Mouse (Mus musculus) forebrain, embryonic 11.5 days (tissue): ENCODE data around the gene Sema6d. TPM values are rescaled to one million over a fixed set of nuclear protein-coding genes. Genes with fewer than 3 reads are reported as not detected.
A peak's percentile ranks its signal among the peaks of the same experiment; 100 is the strongest.

Experiments used
- ATAC-seq: fragments of 200-750 bp; cut with Nextera tagmentation; replicated peaks from 2 replicates; pipeline ENCODE4 v1.8.0; 2017; ENCODE audit warnings: moderate TSS enrichment; ENCODE audit not compliant: low FRiP score
- DNase-seq: peaks from one replicate; pipeline ENCODE4 v3.0.0-alpha.2; 2017; ENCODE audit warnings: low spot score
- H3K27ac ChIP-seq: fragments of 300-500 bp; sonication (generic); 2 replicates; pipeline ENCODE4 v1.5.1; 2014; ENCODE audit warnings: low read depth, low read length
- H3K27me3 ChIP-seq: fragments of 300-500 bp; sonication (generic); 2 replicates; pipeline ENCODE4 v1.6.1; 2014; ENCODE audit warnings: mild to moderate bottlenecking, low read length, mixed read lengths; ENCODE audit not compliant: control insufficient read depth, insufficient read depth
- H3K36me3 ChIP-seq: fragments of 300-500 bp; sonication (generic); 2 replicates; pipeline ENCODE4 v1.6.1; 2014; ENCODE audit warnings: mild to moderate bottlenecking, low read length, moderate library complexity, mixed read lengths; ENCODE audit not compliant: control insufficient read depth, insufficient read depth
- H3K4me1 ChIP-seq: fragments of 300-500 bp; sonication (generic); replicated peaks from 2 replicates; pipeline ENCODE4 v1.6.1; 2014; ENCODE audit warnings: low read length, mixed read lengths; ENCODE audit not compliant: control insufficient read depth, insufficient read depth
- H3K4me2 ChIP-seq: fragments of 300-500 bp; sonication (generic); 2 replicates; pipeline ENCODE4 v1.6.1; 2014; ENCODE audit warnings: low read depth, mild to moderate bottlenecking, low read length, moderate library complexity, mixed read lengths; ENCODE audit not compliant: severe bottlenecking
- H3K4me3 ChIP-seq: fragments of 300-500 bp; sonication (generic); 2 replicates; pipeline ENCODE4 v1.5.1; 2014; ENCODE audit warnings: low read depth, low read length
- H3K9ac ChIP-seq: fragments of 300-500 bp; sonication (generic); 2 replicates; pipeline ENCODE4 v1.6.1; 2014; ENCODE audit warnings: low read length
- H3K9me3 ChIP-seq: fragments of 300-500 bp; sonication (generic); 2 replicates; pipeline ENCODE4 v1.6.1; 2016; ENCODE audit warnings: low read length, mixed read lengths; ENCODE audit not compliant: control insufficient read depth
- WGBS: fragments of 180-500 bp; shearing (Covaris S2); extraction: QIAGEN DNeasy Blood & Tissue Kit; methylation state at CpG from one replicate; pipeline ENCODE4 v1.1.7; 2014; 5-methylcytosine and 5-hydroxymethylcytosine counted together
- polyA plus RNA-seq: library from polyadenylated mRNA; unstranded; fragments of >200 nt; fragmentation: Nextera tagmentation; extraction: Ambion mirVana; gene quantifications from 2 replicates; pipeline ENCODE4 v1.2.1, GENCODE M21; 2014

Sema6d gene
- polyA plus RNA-seq, 1 experiment from 2014 or later, result 9.8 TPM

GRCm38 (mm10) chr2:124653161-124653560 is 563.4 kb downstream of the Sema6d start:
- ATAC-seq, result no peak
- no peaks in the 10 kb centered on the region for H3K9me3 ChIP-seq
- H3K4me1 ChIP-seq, result no peaks in the 10 kb centered on the region
- no peak overlapping the region for H3K4me3 ChIP-seq
- no peaks in the 10 kb centered on the region for H3K36me3 ChIP-seq
- WGBS, result 94% methylated on average over 7 of the region's 7 CpGs
- H3K9ac ChIP-seq, result no peak overlapping the region
- no peak overlapping the region for H3K4me2 ChIP-seq
- H3K27me3 ChIP-seq, result no peaks in the 10 kb centered on the region
- DNase-seq, result no peak
- H3K27ac ChIP-seq, result no peak overlapping the region

- no peak for ATAC-seq
These were observed 567.6 kb downstream of the Sema6d start for GRCm38 (mm10) chr2:124657358-124657757.

GRCm38 (mm10) chr2:124658374-124658773 is 568.6 kb downstream of the Sema6d start:
- Histone ChIP-seq H3K9me3 (no peaks in the 10 kb centered on the region), H3K9ac (no peak overlapping the region), H3K4me2 (no peak overlapping the region), H3K27ac (no peak overlapping the region), H3K27me3 (no peaks in the 10 kb centered on the region), H3K4me3 (no peak overlapping the region), H3K36me3 (no peaks in the 10 kb centered on the region), H3K4me1 (0 out of 2 replicates have a peak, but pooled peaks cover 3% of the 10 kb centered on the region)
- ATAC-seq (0 out of 2 replicates have a peak, but pooled peaks have one; percentile 27), DNase-seq (no peak)
- 93% methylated on average over 14 of the region's 14 CpGs for WGBS

More at GRCm38 (mm10) chr2:124657358-124657757, 567.6 kb downstream of the Sema6d start:
- DNase-seq, result no peak
- Histone ChIP-seq H3K27ac (no peak overlapping the region), H3K36me3 (no peaks in the 10 kb centered on the region), H3K27me3 (no peaks in the 10 kb centered on the region), H3K4me2 (no peak overlapping the region), H3K9me3 (no peaks in the 10 kb centered on the region), H3K4me1 (0 out of 2 replicates have a peak, but pooled peaks cover 3% of the 10 kb centered on the region), H3K9ac (no peak overlapping the region), H3K4me3 (no peak overlapping the region)
- WGBS, result 82% methylated on average over 11 of the region's 11 CpGs

GRCm38 (mm10) chr2:124659601-124660000 is 569.8 kb downstream of the Sema6d start:
- Histone ChIP-seq H3K9ac (no peak overlapping the region), H3K4me3 (no peak overlapping the region), H3K27me3 (no peaks in the 10 kb centered on the region), H3K4me1 (0 out of 2 replicates have a peak, but pooled peaks cover 3% of the 10 kb centered on the region), H3K4me2 (no peak overlapping the region), H3K9me3 (no peaks in the 10 kb centered on the region), H3K27ac (no peak overlapping the region), H3K36me3 (no peaks in the 10 kb centered on the region)
- ATAC-seq (no peak; the same call in 1 of the 2 replicates), DNase-seq (no peak)
- 94% methylated on average over 13 of the region's 13 CpGs for WGBS

GRCm38 (mm10) chr2:124660686-124661085 is 570.9 kb downstream of the Sema6d start:
- Histone ChIP-seq H3K27me3 (no peaks in the 10 kb centered on the region), H3K9ac (no peak overlapping the region), H3K4me3 (no peak overlapping the region), H3K4me1 (0 out of 2 replicates have a peak, but pooled peaks cover 3% of the 10 kb centered on the region), H3K4me2 (no peak overlapping the region), H3K36me3 (no peaks in the 10 kb centered on the region), H3K9me3 (no peaks in the 10 kb centered on the region), H3K27ac (no peak overlapping the region)
- WGBS, result 91% methylated on average over 5 of the region's 5 CpGs
- ATAC-seq (no peak), DNase-seq (no peak)

- 0 out of 2 replicates have a peak, but pooled peaks cover 3% of the 10 kb centered on the region for H3K4me1 ChIP-seq
- DNase-seq (no peak), ATAC-seq (no peak)
- no peak overlapping the region for H3K27ac ChIP-seq
- no peaks in the 10 kb centered on the region for H3K9me3 ChIP-seq
- H3K27me3 ChIP-seq, result no peaks in the 10 kb centered on the region
- 97% methylated on average over 9 of the region's 9 CpGs for WGBS
- no peak overlapping the region for H3K4me2 ChIP-seq
- no peaks in the 10 kb centered on the region for H3K36me3 ChIP-seq
- H3K9ac ChIP-seq, result no peak overlapping the region
- H3K4me3 ChIP-seq, result no peak overlapping the region
These were observed 571.5 kb downstream of the Sema6d start for GRCm38 (mm10) chr2:124661316-124661715.

GRCm38 (mm10) chr2:124662257-124662656 is 572.5 kb downstream of the Sema6d start:
- Histone ChIP-seq H3K9me3 (no peaks in the 10 kb centered on the region), H3K27ac (no peak overlapping the region), H3K4me1 (0 out of 2 replicates have a peak, but pooled peaks cover 3% of the 10 kb centered on the region), H3K4me3 (no peak overlapping the region), H3K27me3 (no peaks in the 10 kb centered on the region), H3K9ac (no peak overlapping the region), H3K4me2 (no peak overlapping the region), H3K36me3 (no peaks in the 10 kb centered on the region)
- 55% methylated on average over 5 of the region's 5 CpGs for WGBS
- DNase-seq, result no peak
- ATAC-seq, result no peak

GRCm38 (mm10) chr2:124664191-124664590 is 574.4 kb downstream of the Sema6d start:
- Histone ChIP-seq H3K4me2 (no peak overlapping the region), H3K27me3 (no peaks in the 10 kb centered on the region), H3K4me3 (no peak overlapping the region), H3K36me3 (no peaks in the 10 kb centered on the region), H3K27ac (no peak overlapping the region), H3K4me1 (no peaks in the 10 kb centered on the region), H3K9ac (no peak overlapping the region), H3K9me3 (no peaks in the 10 kb centered on the region)
- DNase-seq, result no peak
- no peak for ATAC-seq
- WGBS, result 96% methylated on average over 16 of the region's 16 CpGs

- H3K27me3 ChIP-seq, result no peaks in the 10 kb centered on the region
- no peak for ATAC-seq
- no peak overlapping the region for H3K4me2 ChIP-seq
- 92% methylated on average over 1 of the region's 1 CpGs for WGBS
- no peak for DNase-seq
- H3K4me1 ChIP-seq, result no peaks in the 10 kb centered on the region
- H3K9me3 ChIP-seq, result no peaks in the 10 kb centered on the region
- no peak overlapping the region for H3K9ac ChIP-seq
- no peak overlapping the region for H3K27ac ChIP-seq
- H3K36me3 ChIP-seq, result no peaks in the 10 kb centered on the region
- no peak overlapping the region for H3K4me3 ChIP-seq
These were observed 578.7 kb downstream of the Sema6d start for GRCm38 (mm10) chr2:124668431-124668830.
